Mouse (Mus musculus): Measurements from ENCODE around the gene Gtf3c6.

DNA sequence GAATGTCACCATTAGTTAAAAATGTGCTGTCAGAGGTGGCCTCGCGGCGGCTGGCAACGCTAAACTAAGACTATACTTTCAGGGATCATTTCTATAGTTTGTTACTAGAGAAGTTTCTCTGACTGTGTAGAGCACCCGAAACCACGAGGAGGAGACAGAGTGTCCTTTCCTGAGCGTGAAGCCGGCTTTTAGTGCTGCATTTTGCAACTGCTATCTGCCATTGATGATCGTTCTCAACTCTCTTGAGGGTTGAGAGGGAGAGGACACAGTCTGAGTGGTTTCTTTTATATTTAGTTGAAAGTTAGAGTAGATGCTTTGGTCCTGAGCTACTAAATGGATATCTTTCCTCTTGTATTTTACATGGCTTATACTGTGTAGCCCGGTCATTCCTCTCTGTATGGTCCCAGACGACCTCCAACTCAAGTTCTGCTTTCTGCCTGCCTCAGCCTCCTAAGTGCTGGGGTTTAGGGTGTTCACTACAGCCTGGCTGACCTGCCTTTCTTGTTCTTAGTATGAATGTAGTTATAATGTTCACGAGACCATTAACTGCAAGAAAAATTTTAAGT is 576 bp upstream of the Gtf3c6 start:
- TF ChIP-seq GATA1 (IDR thresholded peaks at IDR 0.05; ENCODE audit: borderline replicate concordance, low read length) (no peak; the same call in 2 of the 3 replicates), FLI1 (IDR thresholded peaks at IDR 0.05; ENCODE audit: low read length) (no peak)
